Mouse (Mus musculus): ENCODE measurements around the gene Hnrnpdl.

Gene Hnrnpdl

GRCm38 (mm10) chr5:100046096-100046495 lies 6.6 kb upstream of the Hnrnpdl start:
- no peak for DNase-seq

GRCm38 (mm10) chr5:100044621-100045020 lies 5.2 kb upstream of the Hnrnpdl start:
- no peak for DNase-seq

- no peak for DNase-seq
Measured at GRCm38 (mm10) chr5:100044030-100044429, 4.6 kb upstream of the Hnrnpdl start.

DNA sequence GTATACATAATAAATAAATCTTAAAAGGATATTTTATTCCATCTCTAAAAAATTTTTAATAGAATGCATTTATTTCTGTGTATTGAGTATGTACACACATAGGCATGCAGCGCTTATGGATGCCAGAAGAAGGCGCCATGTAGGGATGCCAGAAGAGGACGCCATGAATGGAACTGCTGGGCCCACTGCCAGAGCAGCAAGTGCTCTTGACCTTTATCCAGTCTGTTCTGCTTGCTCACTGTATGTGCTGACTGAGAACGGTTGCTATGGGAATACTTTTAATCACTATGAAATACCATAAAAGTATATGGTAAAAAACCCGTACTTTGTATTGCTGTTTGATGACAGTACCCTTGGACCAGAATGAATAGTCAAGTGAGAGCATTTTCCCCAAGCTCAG lies 3.9 kb upstream of the Hnrnpdl start:
- no peak for DNase-seq

- no peak for DNase-seq
Measured at GRCm38 (mm10) chr5:100042467-100042866, 3.0 kb upstream of the Hnrnpdl start.

GRCm38 (mm10) chr5:100041272-100041671 lies 1.8 kb upstream of the Hnrnpdl start:
- DNase-seq, result no peak

DNA sequence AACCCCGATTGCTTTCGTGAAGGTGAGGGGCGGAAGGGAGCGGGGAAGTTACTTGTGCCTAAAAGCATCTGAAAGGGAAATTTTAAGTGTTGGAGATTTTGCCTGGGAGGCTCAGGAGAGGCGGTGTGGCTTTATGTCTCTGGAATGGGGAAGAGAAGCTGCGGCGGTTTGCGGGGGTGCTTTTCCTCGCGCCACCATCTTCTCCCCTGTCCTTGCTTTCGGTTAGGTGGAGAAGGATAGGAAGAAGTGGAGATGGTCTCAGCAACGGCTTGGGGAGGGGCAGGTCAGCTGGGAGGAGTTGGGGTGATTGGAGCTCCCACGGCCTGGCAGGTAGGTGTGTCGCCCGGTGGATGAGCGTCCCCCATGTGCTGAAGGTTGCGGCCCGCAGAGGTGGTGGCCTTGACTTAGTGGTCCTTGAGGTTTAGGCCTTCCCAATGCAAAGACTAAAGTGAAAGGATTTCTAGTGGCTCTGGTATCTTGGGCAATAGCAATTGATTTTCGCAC lies 869 bp upstream of the Hnrnpdl start:
- no peak for DNase-seq

DNA sequence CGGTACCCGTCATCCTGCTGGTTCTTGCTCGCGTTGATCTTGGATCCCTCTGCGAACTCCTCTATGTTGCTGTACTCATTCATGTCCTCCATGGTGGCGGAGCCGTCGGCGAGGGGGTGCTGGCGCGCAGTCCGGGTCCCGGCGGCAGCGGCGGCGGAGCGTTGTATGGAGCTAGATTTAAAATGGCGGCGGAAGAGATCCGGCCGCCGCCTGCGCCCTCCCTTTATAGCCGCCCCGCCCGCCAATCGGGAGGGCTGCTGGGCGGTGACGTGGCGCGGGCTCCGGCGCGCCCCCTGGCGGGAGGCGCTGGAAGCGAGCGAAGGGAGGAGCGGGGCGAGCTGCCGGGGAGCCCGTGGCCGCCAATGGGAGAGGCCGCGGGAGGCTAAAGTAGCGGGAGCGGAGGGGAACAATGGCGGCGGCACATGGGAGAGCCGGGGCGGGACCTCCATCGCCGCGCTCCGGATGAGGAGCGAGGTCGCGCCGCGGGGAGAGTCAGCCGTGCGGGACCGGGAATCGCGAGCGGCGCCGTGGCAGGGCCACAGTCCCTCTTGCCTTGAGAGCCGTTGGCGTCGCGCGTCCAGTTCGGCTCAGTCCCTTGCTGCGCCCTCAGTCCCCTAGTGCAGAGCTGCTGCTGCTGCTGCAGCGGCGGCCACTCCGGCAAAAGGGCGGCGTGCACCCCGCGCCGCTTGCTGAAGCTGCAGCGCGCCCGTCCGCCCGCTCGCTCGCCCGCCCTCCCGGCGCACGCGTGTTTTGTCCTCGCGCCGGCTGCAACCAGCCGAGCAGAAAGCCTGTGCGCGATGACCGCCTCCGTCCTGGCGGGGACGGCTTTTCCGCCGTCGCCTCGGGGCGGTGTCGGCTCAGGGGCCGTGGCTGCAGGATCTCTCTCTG lies 506 bp downstream of the Hnrnpdl start:
- peak; percentile 94 to 96 for DNase-seq

GRCm38 (mm10) chr5:100037965-100038713 lies 1.3 kb downstream of the Hnrnpdl start:
- peak; percentile 88 to 92 for DNase-seq

DNA sequence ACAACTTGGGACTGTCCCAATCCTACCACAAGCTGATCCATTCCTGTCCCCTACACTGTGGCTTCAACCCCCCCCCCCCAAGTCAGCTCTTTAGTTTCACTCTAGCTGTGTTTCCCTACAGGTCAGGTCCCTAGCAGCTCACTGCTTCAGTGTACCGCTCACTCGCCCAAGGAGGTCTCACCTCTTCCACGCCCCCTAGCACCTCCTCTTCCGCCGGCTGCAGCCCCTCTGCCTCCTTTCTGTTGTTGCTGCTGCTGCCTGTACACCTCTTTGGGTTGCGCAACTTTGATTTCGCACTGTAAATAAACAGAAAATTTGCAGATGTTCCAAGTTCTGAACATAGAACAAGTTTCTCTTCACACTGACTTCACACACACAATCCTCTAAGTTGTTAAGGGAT lies 2.8 kb downstream of the Hnrnpdl start:
- DNase-seq, result no peak

- no peak for DNase-seq
Measured at GRCm38 (mm10) chr5:100035950-100036349, 3.5 kb downstream of the Hnrnpdl start.

GRCm38 (mm10) chr5:100032646-100033045 lies 6.8 kb downstream of the Hnrnpdl start:
- DNase-seq, result no peak

DNA sequence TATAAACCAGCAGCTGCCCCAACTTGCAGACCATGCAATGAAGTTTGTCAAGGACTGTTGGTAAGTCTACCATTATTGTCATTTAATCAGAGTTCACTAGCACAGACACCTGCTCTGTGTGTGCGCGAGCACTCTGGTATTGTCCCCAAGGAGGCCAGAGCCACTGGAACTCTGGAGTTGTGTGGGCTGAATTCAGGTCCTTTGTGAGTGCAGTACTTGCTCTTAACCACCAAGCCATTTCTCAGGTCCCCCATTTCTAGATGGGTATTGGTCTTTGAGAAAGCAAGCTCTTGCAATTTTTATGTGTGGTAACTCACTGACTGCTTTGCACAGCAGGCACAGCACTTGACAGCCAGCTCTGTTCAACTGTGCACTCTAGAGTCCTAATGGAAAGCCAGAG lies 7.4 kb downstream of the Hnrnpdl start:
- no peak for DNase-seq

DNA sequence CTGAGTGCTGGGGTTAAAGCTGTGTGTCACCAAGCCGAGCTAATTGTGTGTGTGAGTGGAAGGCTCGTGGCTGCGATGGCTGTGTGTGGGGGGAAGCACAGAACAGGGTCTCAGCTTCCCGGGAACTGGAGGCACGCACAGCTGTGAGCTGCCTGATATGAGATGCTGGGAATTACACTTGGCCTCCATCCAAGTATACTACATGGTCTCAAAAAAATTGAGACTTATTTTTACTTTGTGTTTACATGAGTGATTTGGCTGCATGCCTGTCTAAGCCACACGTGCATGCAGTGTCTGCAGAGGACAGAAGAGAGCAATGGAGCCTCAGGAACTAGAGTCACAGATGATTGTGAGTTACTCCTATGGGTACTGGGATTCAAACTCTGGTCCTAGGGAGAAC lies 9.4 kb downstream of the Hnrnpdl start:
- no peak for DNase-seq

- DNase-seq, result no peak
Measured at GRCm38 (mm10) chr5:100024868-100025267, 14.6 kb downstream of the Hnrnpdl start.

DNA sequence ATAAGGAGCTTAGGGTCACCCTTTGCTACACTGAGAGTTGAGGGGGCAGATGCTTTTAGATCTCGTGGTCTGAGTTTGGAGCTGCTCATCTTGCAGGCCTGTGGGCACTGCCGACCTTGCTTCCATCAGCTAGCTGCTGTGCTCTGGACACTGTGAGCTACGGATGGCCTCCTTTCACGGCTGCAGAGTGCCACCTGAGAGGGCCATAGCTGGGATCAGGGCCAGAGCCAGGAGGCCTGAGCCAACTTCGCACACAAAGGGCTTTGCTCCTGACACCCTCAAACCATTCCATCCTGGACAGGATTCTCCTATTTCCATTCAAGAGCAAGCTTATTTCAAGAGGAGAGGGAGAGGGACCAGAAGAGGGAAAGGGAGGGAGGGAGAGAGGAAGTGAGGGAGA lies 15.1 kb downstream of the Hnrnpdl start:
- DNase-seq, result no peak

DNA sequence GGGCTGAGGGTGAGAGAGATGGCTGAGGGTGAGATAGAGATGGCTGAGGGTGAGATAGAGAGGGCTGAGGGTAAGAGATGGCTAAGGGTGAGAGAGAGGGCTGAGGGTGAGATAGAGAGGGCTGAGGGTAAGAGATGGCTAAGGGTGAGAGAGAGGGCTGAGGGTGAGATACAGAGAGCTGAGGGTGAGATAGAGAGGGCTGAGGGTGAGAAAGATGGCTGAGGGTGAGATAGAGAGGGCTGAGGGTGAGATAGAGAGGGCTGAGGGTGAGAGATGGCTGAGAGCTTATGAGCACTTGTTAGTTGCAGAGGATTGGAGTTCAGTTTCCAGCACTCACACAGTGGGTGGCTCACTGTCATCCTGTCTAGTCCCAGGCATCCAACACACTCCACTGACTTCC lies 19.4 kb downstream of the Hnrnpdl start:
- DNase-seq, result no peak

- DNase-seq, result no peak
Measured at GRCm38 (mm10) chr5:100012599-100012998, 26.9 kb downstream of the Hnrnpdl start.

GRCm38 (mm10) chr5:100008485-100008884 lies 31.0 kb downstream of the Hnrnpdl start:
- no peak for DNase-seq

- no peak for DNase-seq
Measured at GRCm38 (mm10) chr5:100007040-100007375, 32.5 kb downstream of the Hnrnpdl start.

GRCm38 (mm10) chr5:100006324-100007039 lies 33.0 kb downstream of the Hnrnpdl start:
- DNase-seq, result no peak

DNA sequence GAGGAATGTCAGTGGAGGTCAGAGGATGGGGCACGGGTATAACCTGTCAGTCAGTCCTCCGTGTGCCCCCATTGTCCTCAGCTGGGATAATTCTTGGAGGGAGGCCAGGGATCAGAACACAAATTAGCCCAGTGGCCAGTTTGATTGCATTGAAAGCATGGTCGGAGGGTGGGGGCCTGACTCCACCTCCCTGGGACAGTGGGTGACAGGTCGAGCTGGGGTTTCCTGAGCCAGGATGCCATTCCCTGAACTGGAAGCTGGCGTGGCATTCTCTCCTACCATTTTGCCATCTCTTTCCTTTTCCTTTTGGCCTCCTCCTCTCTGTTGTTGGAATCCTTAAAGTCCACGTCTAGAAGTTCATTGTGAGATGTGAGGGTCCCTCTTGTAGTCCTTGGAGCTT lies 33.6 kb downstream of the Hnrnpdl start:
- DNase-seq, result no peak

DNA sequence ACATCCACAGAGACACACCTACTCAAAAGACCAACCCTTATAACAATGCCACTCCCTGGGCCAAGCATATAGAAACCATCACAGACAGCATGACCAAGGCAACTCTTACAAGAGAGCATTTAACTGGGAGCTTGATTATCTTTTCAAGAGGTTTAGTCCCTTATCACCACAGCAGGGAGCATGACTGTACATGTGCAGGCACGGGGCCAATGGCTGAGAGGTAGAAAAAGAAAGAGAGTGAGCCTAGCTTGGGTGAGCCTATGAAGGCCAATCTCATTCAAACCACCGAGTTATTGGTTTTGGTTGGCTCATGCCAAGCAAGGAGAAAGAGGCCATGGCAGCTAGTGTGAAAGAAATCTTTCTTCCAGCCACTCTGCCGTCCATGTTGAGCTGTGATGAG lies 34.0 kb downstream of the Hnrnpdl start:
- DNase-seq, result no peak
